Mouse (Mus musculus) kidney, adult 2 months (tissue): ENCODE data around the gene Ctns. TPM values are rescaled to one million over a fixed set of nuclear protein-coding genes. Genes with fewer than 3 reads are reported as not detected.

ENCODE experiments used
- DNase-seq: peaks from one replicate; pipeline ENCODE4 v3.0.0; 2021
- H3K27ac ChIP-seq: fragments of 200-500 bp; 2 replicates; pipeline ENCODE4 v1.5.1; 2012; ENCODE audit warnings: low read depth, low read length, control low read depth, inconsistent platforms; ENCODE audit not compliant: insufficient read depth
- H3K27me3 ChIP-seq: fragments of 200-500 bp; replicated peaks from 2 replicates; pipeline ENCODE4 v1.6.1; 2012; ENCODE audit warnings: mild to moderate bottlenecking, moderate library complexity, low read length, inconsistent platforms; ENCODE audit not compliant: control insufficient read depth, insufficient read depth
- H3K36me3 ChIP-seq: fragments of 200-500 bp; 2 replicates; pipeline ENCODE4 v1.6.1; 2012; ENCODE audit warnings: mild to moderate bottlenecking, moderate library complexity, low read length, inconsistent platforms; ENCODE audit not compliant: control insufficient read depth, insufficient read depth
- H3K4me1 ChIP-seq: fragments of 200-500 bp; 2 replicates; pipeline ENCODE4 v1.6.1; 2011; ENCODE audit warnings: low read length; ENCODE audit not compliant: control insufficient read depth, insufficient read depth
- H3K4me3 ChIP-seq: fragments of 200-500 bp; 2 replicates; pipeline ENCODE4 v1.5.1; 2011; ENCODE audit warnings: mild to moderate bottlenecking, low read depth, low read length, control low read depth; ENCODE audit not compliant: insufficient read depth
- CTCF ChIP-seq: fragments of 200-500 bp; conservative IDR thresholded peaks from 2 replicates; pipeline ENCODE4 v1.5.1; 2011; ENCODE audit warnings: low read depth, mild to moderate bottlenecking, control low read depth, low read length, moderate library complexity, mixed read lengths; ENCODE audit not compliant: insufficient read depth, insufficient read length
- POLR2A ChIP-seq: fragments of 200-500 bp; IDR thresholded peaks from one replicate; pipeline ENCODE4 v1.6.1; 2011; ENCODE audit warnings: low read depth, low read length, control low read depth
- WGBS: fragments of 180-500 bp; shearing (Covaris S2); methylation state at CpG from one replicate; pipeline ENCODE4 v1.1.7; 2018; 5-methylcytosine and 5-hydroxymethylcytosine counted together
- polyA plus RNA-seq: library from polyadenylated mRNA; depleted of rRNA; stranded (reverse); fragments of >200 nt; gene quantifications from 2 replicates; pipeline ENCODE4 v1.2.3, GENCODE M21; 2012

The Ctns gene
- polyA plus RNA-seq, 1 experiment: 37.5 TPM

DNA sequence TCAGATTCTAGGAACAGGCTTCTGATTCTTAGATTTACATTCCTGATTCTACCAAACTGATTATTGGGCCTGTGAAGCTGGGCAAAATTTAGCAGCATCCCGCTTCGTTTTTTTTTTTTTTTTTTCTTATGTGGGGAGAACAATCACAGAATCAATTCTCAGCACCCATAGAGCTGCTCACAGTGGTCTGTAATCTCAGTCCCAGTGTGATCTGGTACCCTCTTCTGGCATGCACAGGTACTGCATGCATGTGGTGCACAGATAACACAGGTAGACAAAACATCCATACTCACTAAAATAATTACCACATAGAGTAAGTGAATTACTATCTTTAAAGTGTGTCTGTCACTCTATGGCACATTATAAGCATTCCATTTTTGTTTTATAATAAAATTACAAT is 8.8 kb upstream of the Ctns start:
- DNase-seq: no peak
- Histone ChIP-seq H3K4me1 (no peaks in the 10 kb centered on the region), H3K27me3 (no peaks in the 10 kb centered on the region), H3K36me3 (no peaks in the 10 kb centered on the region), H3K27ac (no peak overlapping the region), H3K4me3 (no peak overlapping the region)
- WGBS: 84% methylated on average over 2 of the region's 2 CpGs
- TF ChIP-seq CTCF (peak; percentile 45), POLR2A (no peak)

DNA sequence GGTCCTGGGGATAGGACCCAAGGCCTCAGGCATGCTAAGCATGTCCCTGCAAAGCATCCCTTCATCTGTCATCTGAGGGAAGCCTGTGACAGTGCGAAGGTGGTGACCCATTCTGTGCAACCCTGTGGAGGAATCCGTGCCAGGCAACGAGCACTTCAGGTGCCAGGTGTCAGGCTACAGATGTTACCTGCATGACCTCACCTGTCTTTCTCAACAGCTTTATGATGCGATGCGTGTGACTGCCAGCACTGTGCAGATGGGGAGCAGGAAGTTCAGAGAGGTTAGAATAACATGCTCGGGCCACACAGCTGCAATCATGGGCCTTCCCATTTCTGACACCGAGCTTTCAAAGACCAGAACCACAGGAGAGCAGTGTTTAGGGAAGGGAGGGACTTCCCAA is 6.4 kb upstream of the Ctns start:
- no peak for DNase-seq
- no peak overlapping the region for H3K27ac ChIP-seq
- TF ChIP-seq CTCF (no peak), POLR2A (no peak)
- H3K36me3 ChIP-seq: no peaks in the 10 kb centered on the region
- 55% methylated on average over 7 of the region's 7 CpGs for WGBS
- no peak overlapping the region for H3K4me3 ChIP-seq
- H3K27me3 ChIP-seq: no peaks in the 10 kb centered on the region
- H3K4me1 ChIP-seq: peaks cover 4% of the 10 kb centered on the region; the same call in 1 of the 2 replicates

DNA sequence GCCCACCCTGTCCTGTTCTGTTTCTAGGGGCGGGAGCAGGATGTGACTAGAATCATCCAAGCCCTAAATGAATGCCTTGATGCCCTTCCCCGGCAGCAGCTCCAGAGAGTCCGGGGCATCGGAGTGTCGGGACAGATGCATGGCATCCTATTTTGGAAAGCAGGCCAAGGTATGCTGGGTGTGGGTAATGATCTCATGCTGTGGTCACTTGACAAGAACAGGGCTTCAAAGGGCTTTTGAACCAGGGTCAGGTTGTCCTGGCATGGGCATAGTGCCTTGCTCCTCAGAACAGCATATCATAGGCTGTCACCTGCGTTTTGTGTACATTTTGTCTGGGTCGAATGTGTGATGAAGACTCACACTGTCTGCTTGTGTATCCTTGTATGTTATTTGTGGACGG is 5.1 kb upstream of the Ctns start:
- 87% methylated on average over 8 of the region's 8 CpGs for WGBS

DNA sequence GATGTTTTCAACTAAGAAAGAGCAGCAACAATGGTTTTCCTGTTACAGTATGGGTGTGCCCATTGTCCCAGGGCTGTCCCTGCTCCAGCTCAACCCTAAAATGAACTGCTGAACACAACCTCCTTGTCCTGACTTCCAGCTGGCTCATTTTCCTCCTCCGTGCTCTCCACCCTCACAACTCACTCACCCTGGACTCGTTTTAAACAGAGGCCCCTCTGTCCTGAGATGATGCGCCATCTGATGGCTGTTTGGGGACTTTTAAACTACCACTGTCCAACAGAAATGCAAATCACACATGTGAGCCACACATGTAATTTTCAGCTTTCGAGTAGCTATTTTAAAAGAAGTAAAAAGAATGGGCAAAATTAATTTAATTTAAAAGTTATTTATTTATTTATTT is 2.8 kb upstream of the Ctns start:
- no peak for DNase-seq
- H3K4me1 ChIP-seq: peaks cover 8% of the 10 kb centered on the region; the same call in 1 of the 2 replicates
- no peak overlapping the region for H3K4me3 ChIP-seq
- no peaks in the 10 kb centered on the region for H3K36me3 ChIP-seq
- H3K27me3 ChIP-seq: no peaks in the 10 kb centered on the region
- TF ChIP-seq POLR2A (no peak), CTCF (no peak)
- WGBS: 50% methylated on average over 4 of the region's 4 CpGs
- H3K27ac ChIP-seq: no peak overlapping the region

More for the DNA sequence above, 5.1 kb upstream of the Ctns start:
- no peaks in the 10 kb centered on the region for H3K27me3 ChIP-seq
- H3K4me3 ChIP-seq: no peak overlapping the region
- TF ChIP-seq POLR2A: no peak
- no peak for TF ChIP-seq CTCF
- peaks cover 8% of the 10 kb centered on the region; the same call in 1 of the 2 replicates for H3K4me1 ChIP-seq
- DNase-seq: no peak
- H3K36me3 ChIP-seq: no peaks in the 10 kb centered on the region
- no peak overlapping the region for H3K27ac ChIP-seq

DNA sequence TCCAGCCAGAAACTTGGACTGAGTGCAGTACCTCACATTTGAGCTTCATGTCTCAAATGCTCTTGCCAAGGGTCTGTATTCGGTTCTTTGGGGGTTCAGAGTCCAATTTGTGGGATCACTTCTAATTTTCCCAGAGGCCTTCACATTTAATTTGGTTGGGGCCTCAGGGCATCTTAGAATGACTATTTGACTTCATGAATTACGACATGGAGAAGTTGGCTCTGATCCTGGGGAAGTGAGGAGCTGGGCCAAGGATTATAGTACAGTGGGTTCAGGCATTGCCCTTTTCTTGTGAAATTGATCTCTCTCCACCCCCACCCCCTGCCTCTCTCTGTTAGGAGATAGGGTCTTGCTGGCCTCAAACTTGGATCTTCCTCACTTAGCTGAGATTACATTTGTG is 2.2 kb upstream of the Ctns start:
- DNase-seq: peak; percentile 59
- no peaks in the 10 kb centered on the region for H3K27me3 ChIP-seq
- no peaks in the 10 kb centered on the region for H3K36me3 ChIP-seq
- H3K27ac ChIP-seq: no peak overlapping the region
- TF ChIP-seq CTCF (no peak), POLR2A (no peak)
- peaks cover 8% of the 10 kb centered on the region; the same call in 1 of the 2 replicates for H3K4me1 ChIP-seq
- WGBS: 38% methylated on average over 2 of the region's 2 CpGs
- no peak overlapping the region for H3K4me3 ChIP-seq

DNA sequence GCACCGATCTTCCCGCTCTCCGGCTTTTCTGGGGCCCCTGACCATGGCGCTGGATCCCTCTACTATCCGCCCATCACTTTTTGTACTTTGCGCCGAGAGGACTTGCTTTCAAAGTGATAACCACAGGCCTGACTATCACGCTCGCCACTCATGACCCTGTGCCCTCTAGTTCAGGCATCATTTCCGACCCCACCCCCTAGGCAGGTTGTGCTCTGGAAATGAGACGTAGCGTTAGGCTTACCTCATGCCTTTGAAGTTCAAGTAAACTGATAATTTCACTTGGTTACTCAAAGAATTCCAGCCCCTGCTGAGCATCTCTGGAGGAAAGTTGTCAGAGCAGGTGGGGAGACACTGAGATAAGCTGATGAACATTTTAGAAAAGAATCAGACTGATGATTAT is 1.0 kb upstream of the Ctns start:
- peak; percentile 51 for DNase-seq
- no peaks in the 10 kb centered on the region for H3K36me3 ChIP-seq
- H3K27ac ChIP-seq: peak overlapping the region; percentile 33; the same call in 1 of the 2 replicates
- no peak for TF ChIP-seq POLR2A
- no peak for TF ChIP-seq CTCF
- 3% methylated on average over 12 of the region's 12 CpGs for WGBS
- peak overlapping the region; percentile 85 for H3K4me3 ChIP-seq
- no peaks in the 10 kb centered on the region for H3K27me3 ChIP-seq
- peaks cover 8% of the 10 kb centered on the region; the same call in 1 of the 2 replicates for H3K4me1 ChIP-seq

DNA sequence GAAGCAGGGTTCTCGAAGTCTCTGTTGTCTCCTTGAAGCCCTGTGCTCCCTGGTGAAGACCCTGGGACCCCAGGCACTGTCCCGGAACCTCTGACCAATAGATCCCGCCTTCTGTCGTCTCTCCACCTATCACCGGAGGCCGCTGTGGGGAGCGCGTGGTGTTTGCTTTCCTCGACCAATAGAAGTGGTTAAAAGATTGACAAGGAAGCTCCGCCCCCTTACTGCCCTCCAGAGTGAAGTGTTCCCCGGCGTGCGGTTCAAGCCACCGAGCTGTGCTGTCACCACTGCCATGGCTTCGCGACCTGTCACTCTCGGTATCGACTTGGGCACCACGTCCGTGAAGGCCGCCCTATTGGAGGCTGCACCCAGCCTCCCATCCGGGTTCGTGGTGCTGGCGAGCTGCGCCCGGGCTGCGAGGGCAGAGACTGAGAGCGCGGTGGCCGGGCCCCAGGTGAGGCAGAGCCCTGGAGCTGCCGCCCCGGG is 429 bp upstream of the Ctns start, which contains the start of gene Shpk:
TSS of gene Shpk (plus strand) at position 231 of the 483 bp plus-strand sequence.
- Histone ChIP-seq H3K4me1 (peaks cover 8% of the 10 kb centered on the region; the same call in 1 of the 2 replicates), H3K27ac (peak within 1 kb of the TSS; percentile 83), H3K27me3 (no peaks in the 10 kb centered on the region), H3K4me3 (peak within 1 kb of the TSS; percentile 85), H3K36me3 (no peaks in the 10 kb centered on the region)
- TF ChIP-seq POLR2A (peak; percentile 60), CTCF (no peak)
- under 1% methylated on average over 32 of the region's 32 CpGs for WGBS
- peak; percentile 98 for DNase-seq

DNA sequence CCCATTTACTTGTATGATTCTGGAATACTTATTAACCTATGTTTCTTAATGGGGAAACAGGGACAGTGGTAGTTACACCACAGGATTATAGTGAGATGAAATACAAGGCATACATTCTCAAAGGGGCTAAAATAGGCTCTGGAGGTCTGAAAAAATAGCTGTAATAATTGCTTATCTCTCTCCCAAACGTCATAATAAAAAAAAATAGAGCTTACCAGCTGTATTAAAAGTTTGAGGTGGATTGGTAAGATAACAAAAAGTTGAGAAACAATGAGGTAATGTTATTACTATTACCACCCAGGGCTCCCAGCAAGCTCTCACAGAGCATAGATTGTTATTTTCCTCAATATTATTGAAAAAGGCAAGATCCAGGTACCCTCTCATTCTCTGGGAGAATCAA is 652 bp downstream of the Ctns start:
- Histone ChIP-seq H3K27me3 (no peaks in the 10 kb centered on the region), H3K36me3 (no peaks in the 10 kb centered on the region), H3K4me1 (peaks cover 8% of the 10 kb centered on the region; the same call in 1 of the 2 replicates), H3K4me3 (peak overlapping the region; percentile 72), H3K27ac (no peak overlapping the region)
- no peak for TF ChIP-seq POLR2A
- TF ChIP-seq CTCF: no peak
- WGBS: 11% methylated on average over 1 of the region's 1 CpGs
- DNase-seq: no peak
